Mouse (Mus musculus) stomach, embryonic 14.5 days (tissue): ENCODE measurements around the gene Trim38. TPM values are rescaled to one million over a fixed set of nuclear protein-coding genes. Genes with fewer than 3 reads are reported as not detected.
A peak's percentile ranks its signal among the peaks of the same experiment; 100 is the strongest.
"Not testable (repeated sequence)": the region's sequence is repeated elsewhere in the genome, so short reads cannot be mapped to it uniquely, and the experiment has no call there.

Experiments
- ATAC-seq: fragments of 200-750 bp; cut with Nextera tagmentation; 2 replicates; pipeline ENCODE4 v1.8.0; 2017; ENCODE audit warnings: low read depth, moderate TSS enrichment; ENCODE audit not compliant: insufficient number of reproducible peaks, insufficient read depth, low FRiP score
- H3K27ac ChIP-seq: fragments of 300-500 bp; sonication (generic); 2 replicates; pipeline ENCODE4 v1.5.1; 2014; ENCODE audit warnings: mild to moderate bottlenecking, low read length, moderate library complexity, mixed read lengths
- H3K27me3 ChIP-seq: fragments of 300-500 bp; sonication (generic); 2 replicates; pipeline ENCODE4 v1.6.1; 2014; ENCODE audit warnings: low read length, control low read depth, mixed read lengths; ENCODE audit not compliant: control insufficient read depth, insufficient read depth
- H3K36me3 ChIP-seq: fragments of 300-500 bp; sonication (generic); 2 replicates; pipeline ENCODE4 v1.6.1; 2014; ENCODE audit warnings: mild to moderate bottlenecking, control low read depth, low read length, moderate library complexity, mixed read lengths; ENCODE audit not compliant: control insufficient read depth, insufficient read depth
- H3K4me1 ChIP-seq: fragments of 300-500 bp; sonication (generic); 2 replicates; pipeline ENCODE4 v1.6.1; 2014; ENCODE audit warnings: low read length, control low read depth, mixed read lengths; ENCODE audit not compliant: control insufficient read depth, insufficient read depth
- H3K4me2 ChIP-seq: fragments of 300-500 bp; sonication (generic); replicated peaks from 2 replicates; pipeline ENCODE4 v1.6.1; 2014; ENCODE audit warnings: low read depth, low read length, control low read depth
- H3K4me3 ChIP-seq: fragments of 300-500 bp; sonication (generic); 2 replicates; pipeline ENCODE4 v1.5.1; 2014; ENCODE audit warnings: low read depth, low read length, control low read depth
- H3K9ac ChIP-seq: fragments of 300-500 bp; sonication (generic); replicated peaks from 2 replicates; pipeline ENCODE4 v1.6.1; 2014; ENCODE audit warnings: low read depth, mild to moderate bottlenecking, control low read depth, low read length, moderate library complexity, mixed read lengths
- H3K9me3 ChIP-seq: fragments of 300-500 bp; sonication (generic); 2 replicates; pipeline ENCODE4 v1.6.1; 2016; ENCODE audit warnings: low read depth, low read length, control low read depth; ENCODE audit not compliant: control insufficient read depth
- WGBS: fragments of 180-500 bp; shearing (Covaris S2); extraction: QIAGEN DNeasy Blood & Tissue Kit; methylation state at CpG from one replicate; pipeline ENCODE4 v1.1.7; 2014; 5-methylcytosine and 5-hydroxymethylcytosine counted together
- polyA plus RNA-seq: library from polyadenylated mRNA; unstranded; fragments of >200 nt; fragmentation: Nextera tagmentation; extraction: Ambion mirVana; gene quantifications from 2 replicates; pipeline ENCODE4 v1.2.1, GENCODE M21; 2014

Gene Trim38
- not detected in 2 replicates for polyA plus RNA-seq

- 86% methylated on average over 2 of the region's 2 CpGs for WGBS
- not testable (repeated sequence) for H3K27ac ChIP-seq, H3K9me3 ChIP-seq, H3K36me3 ChIP-seq, H3K4me1 ChIP-seq, ATAC-seq, H3K9ac ChIP-seq, H3K27me3 ChIP-seq, H3K4me3 ChIP-seq, H3K4me2 ChIP-seq
Observed at GRCm38 (mm10) chr13:23769613-23770012, at the start of gene Trim38. Gene Trim38 (plus strand): TSS chr13:23769913.

DNA sequence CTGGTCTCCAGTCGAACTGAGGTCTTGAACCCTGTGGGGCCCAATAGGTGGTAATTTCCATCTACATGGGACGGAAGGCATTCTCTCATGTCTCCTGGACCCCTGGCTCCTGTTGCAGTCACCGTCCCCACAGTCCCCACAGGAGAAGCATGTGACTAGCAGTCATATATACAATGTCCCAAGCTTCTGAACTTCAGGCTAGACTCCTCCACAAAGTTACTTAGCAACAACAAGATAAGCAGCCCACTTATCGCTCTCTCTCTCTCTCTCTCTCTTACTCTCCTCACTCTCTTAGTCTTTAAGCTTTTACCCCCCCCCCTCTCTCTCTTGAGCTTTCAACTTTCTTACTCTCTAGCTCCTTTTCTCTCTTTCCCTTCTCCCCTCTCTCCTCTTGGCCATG lies 45.5 kb upstream of the Trim38 start:
- Histone ChIP-seq H3K27me3 (no peaks in the 10 kb centered on the region), H3K4me3 (no peak overlapping the region), H3K4me2 (no peak overlapping the region), H3K9me3 (no peaks in the 10 kb centered on the region), H3K36me3 (no peaks in the 10 kb centered on the region), H3K9ac (no peak overlapping the region), H3K4me1 (no peaks in the 10 kb centered on the region), H3K27ac (no peak overlapping the region)
- no peak for ATAC-seq
- 69% methylated on average over 4 of the region's 4 CpGs for WGBS

DNA sequence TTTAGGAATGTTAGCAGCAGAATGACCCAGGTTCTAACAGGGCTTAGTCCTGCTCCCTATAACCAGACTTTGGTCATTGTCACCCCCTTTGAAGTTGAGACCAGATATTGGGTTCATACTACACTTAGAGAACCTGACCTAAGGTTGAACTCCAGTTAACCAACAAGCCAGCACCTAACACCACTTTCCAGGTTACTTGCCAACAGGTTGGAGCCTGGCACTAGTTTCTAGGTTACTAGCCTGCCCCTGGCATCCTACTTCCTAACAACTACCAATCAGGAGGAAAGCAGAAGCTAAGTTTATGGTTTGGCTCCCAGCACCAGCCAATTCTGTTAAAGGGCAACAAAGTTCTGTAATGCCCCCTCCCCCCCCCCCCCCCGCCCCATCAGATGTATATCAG lies 44.5 kb upstream of the Trim38 start:
- Histone ChIP-seq H3K4me3 (no peak overlapping the region), H3K4me1 (no peaks in the 10 kb centered on the region), H3K9ac (no peak overlapping the region), H3K27ac (no peak overlapping the region), H3K9me3 (no peaks in the 10 kb centered on the region), H3K4me2 (no peak overlapping the region), H3K27me3 (no peaks in the 10 kb centered on the region), H3K36me3 (no peaks in the 10 kb centered on the region)
- WGBS = 40% methylated on average over 1 of the region's 1 CpGs
- ATAC-seq = no peak

- H3K4me3 ChIP-seq = no peak overlapping the region
- H3K9ac ChIP-seq = no peak overlapping the region
- no peaks in the 10 kb centered on the region for H3K4me1 ChIP-seq
- H3K36me3 ChIP-seq = no peaks in the 10 kb centered on the region
- whole genome bisulfite sequencing = 91% methylated on average over 18 of the region's 18 CpGs
- no peak for ATAC-seq
- no peaks in the 10 kb centered on the region for H3K27me3 ChIP-seq
- no peak overlapping the region for H3K27ac ChIP-seq
- no peak overlapping the region for H3K4me2 ChIP-seq
- no peaks in the 10 kb centered on the region for H3K9me3 ChIP-seq
Observed at GRCm38 (mm10) chr13:23728472-23729191, 41.1 kb upstream of the Trim38 start.

DNA sequence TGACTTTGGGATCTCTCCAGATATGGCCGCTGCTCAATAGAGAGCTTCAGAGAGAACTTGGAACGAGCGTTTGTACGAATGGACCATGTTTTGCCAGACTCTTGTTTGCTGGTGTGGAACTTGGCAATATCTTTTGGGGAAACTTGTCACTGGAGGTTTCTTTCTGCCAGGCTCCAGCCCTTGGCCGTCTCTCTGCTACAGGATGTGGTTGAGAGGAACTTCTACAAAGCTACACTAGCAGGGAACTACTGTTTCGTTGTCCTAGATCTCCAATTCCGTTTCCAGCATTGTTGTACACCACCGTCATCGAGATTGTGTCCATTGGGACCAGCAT lies 40.6 kb upstream of the Trim38 start:
- WGBS = 90% methylated on average over 9 of the region's 9 CpGs
- ATAC-seq = no peak
- no peaks in the 10 kb centered on the region for H3K9me3 ChIP-seq
- no peak overlapping the region for H3K4me2 ChIP-seq
- H3K27ac ChIP-seq = no peak overlapping the region
- H3K36me3 ChIP-seq = no peaks in the 10 kb centered on the region
- no peak overlapping the region for H3K9ac ChIP-seq
- no peaks in the 10 kb centered on the region for H3K27me3 ChIP-seq
- no peak overlapping the region for H3K4me3 ChIP-seq
- no peaks in the 10 kb centered on the region for H3K4me1 ChIP-seq

- Histone ChIP-seq H3K27me3 (no peaks in the 10 kb centered on the region), H3K9me3 (no peaks in the 10 kb centered on the region), H3K36me3 (no peaks in the 10 kb centered on the region), H3K9ac (no peak overlapping the region), H3K27ac (no peak overlapping the region), H3K4me3 (no peak overlapping the region), H3K4me2 (no peak overlapping the region), H3K4me1 (no peaks in the 10 kb centered on the region)
- 91% methylated on average over 5 of the region's 5 CpGs for WGBS
- ATAC-seq = no peak
Observed at GRCm38 (mm10) chr13:23729706-23730105, 40.0 kb upstream of the Trim38 start.

DNA sequence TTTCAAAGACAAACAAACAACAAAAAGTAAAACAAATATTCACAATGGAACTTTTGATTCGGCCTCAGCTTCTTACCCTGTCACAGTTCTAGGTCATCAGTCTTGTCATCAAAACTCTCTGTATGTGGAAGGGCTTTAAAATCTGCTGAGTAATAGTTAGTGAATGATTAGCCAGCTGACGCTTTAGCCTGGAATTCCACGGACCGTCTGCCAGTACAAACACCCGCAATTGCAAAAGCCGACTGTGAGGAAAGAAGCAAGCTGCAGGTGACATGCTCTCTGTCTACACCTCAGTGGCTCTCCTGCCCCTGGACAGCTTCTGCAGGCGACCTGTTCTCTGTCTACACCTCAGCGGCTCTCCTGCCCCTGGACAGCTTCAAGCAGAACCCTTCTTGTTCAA lies 39.2 kb upstream of the Trim38 start:
- H3K36me3 ChIP-seq = no peaks in the 10 kb centered on the region
- no peaks in the 10 kb centered on the region for H3K4me1 ChIP-seq
- WGBS = 20% methylated on average over 8 of the region's 8 CpGs
- no peak overlapping the region for H3K27ac ChIP-seq
- no peaks in the 10 kb centered on the region for H3K27me3 ChIP-seq
- ATAC-seq = peak; percentile 83
- H3K9me3 ChIP-seq = no peaks in the 10 kb centered on the region
- no peak overlapping the region for H3K4me2 ChIP-seq
- no peak overlapping the region for H3K9ac ChIP-seq
- H3K4me3 ChIP-seq = no peak overlapping the region

DNA sequence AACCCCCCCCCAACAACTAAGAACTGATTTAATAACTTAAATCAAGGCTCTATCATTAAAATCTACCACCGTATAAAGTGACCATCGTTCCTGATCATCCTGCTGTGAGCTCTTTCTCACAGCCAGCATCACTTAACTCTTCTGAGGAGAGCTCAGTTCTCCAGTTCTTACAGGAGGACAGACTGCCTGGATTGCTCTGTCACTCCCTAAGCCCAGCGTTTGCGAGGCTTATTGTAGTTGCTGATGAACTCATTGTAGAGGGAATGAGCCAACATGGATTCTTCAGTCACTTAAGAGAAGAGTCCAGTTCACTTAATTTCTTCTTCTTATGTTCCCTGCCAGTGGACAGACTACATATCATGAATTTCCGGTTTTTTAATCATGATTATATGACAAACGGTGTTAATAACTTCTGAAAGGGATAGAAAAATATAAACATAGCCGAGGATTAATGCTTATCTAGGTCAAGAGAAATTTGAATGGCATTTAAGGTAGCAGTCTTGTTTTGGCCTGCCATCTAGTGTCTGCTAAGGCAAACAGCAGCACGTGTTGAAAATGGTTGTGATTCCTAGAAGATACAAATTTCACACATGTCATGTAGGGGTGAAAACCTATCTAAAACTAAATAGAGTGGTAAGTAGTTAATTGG lies 37.4 kb upstream of the Trim38 start:
- Histone ChIP-seq H3K4me1 (no peaks in the 10 kb centered on the region), H3K4me3 (no peak overlapping the region)

More for the DNA sequence above, 37.4 kb upstream of the Trim38 start:
- Histone ChIP-seq H3K27me3 (no peaks in the 10 kb centered on the region), H3K9me3 (no peaks in the 10 kb centered on the region), H3K27ac (no peak overlapping the region), H3K9ac (no peak overlapping the region), H3K36me3 (no peaks in the 10 kb centered on the region), H3K4me2 (no peak overlapping the region)
- no peak for ATAC-seq
- 23% methylated on average over 8 of the region's 8 CpGs for WGBS
